Mouse (Mus musculus) forebrain, postnatal 0 days (tissue): ENCODE results near the gene Stx5a. TPM values are rescaled to one million over a fixed set of nuclear protein-coding genes. Genes with fewer than 3 reads are reported as not detected.
A peak's percentile ranks its signal among the peaks of the same experiment; 100 is the strongest.

Source experiments
- ATAC-seq: fragments of 200-750 bp; cut with Nextera tagmentation; 2 replicates; pipeline ENCODE4 v1.8.0; 2017; ENCODE audit warnings: mild to moderate bottlenecking, moderate library complexity
- DNase-seq: peaks from one replicate; pipeline ENCODE4 v3.0.0-alpha.2; 2015
- H3K27ac ChIP-seq: fragments of 300-500 bp; sonication (generic); 2 replicates; pipeline ENCODE4 v1.5.1; 2014; ENCODE audit warnings: low read depth, mild to moderate bottlenecking, antibody characterized with exemption, low read length, moderate library complexity, mixed read lengths
- H3K27me3 ChIP-seq: fragments of 300-500 bp; sonication (generic); 2 replicates; pipeline ENCODE4 v1.6.1; 2014; ENCODE audit warnings: mild to moderate bottlenecking, low read length, mixed read lengths; ENCODE audit not compliant: insufficient read depth
- H3K36me3 ChIP-seq: fragments of 300-500 bp; sonication (generic); 2 replicates; pipeline ENCODE4 v1.6.1; 2014; ENCODE audit warnings: mild to moderate bottlenecking, moderate library complexity; ENCODE audit not compliant: insufficient read depth
- H3K4me1 ChIP-seq: fragments of 300-500 bp; sonication (generic); 2 replicates; pipeline ENCODE4 v1.6.1; 2014; ENCODE audit warnings: antibody characterized with exemption; ENCODE audit not compliant: insufficient read depth
- H3K4me2 ChIP-seq: fragments of 300-500 bp; sonication (generic); 2 replicates; pipeline ENCODE4 v1.6.1; 2014; ENCODE audit warnings: low read depth, mild to moderate bottlenecking, moderate library complexity
- H3K4me3 ChIP-seq: fragments of 300-500 bp; sonication (generic); 2 replicates; pipeline ENCODE4 v1.5.1; 2014; ENCODE audit warnings: low read depth, low read length, mixed read lengths
- H3K9ac ChIP-seq: fragments of 300-500 bp; sonication (generic); 2 replicates; pipeline ENCODE4 v1.6.1; 2014; ENCODE audit warnings: mild to moderate bottlenecking
- H3K9me3 ChIP-seq: fragments of 300-500 bp; sonication (generic); 2 replicates; pipeline ENCODE4 v1.6.1; 2016; ENCODE audit warnings: low read length
- CTCF ChIP-seq: sonication (generic); IDR thresholded peaks from 2 replicates; pipeline ENCODE4 v1.5.1; 2016; ENCODE audit warnings: antibody characterized with exemption, control low read depth, low read depth
- WGBS: fragments of 180-500 bp; shearing (Covaris S2); extraction: QIAGEN DNeasy Blood & Tissue Kit; methylation state at CpG from one replicate; pipeline ENCODE4 v1.1.7; 2014; 5-methylcytosine and 5-hydroxymethylcytosine counted together
- polyA plus RNA-seq: library from polyadenylated mRNA; unstranded; fragments of >200 nt; fragmentation: Nextera tagmentation; extraction: Ambion mirVana; gene quantifications from 2 replicates; pipeline ENCODE4 v1.2.1, GENCODE M21; 2015
- total RNA-seq: library from RNA; depleted of rRNA; stranded (reverse); fragments of >200 nt; gene quantifications from 2 replicates; pipeline ENCODE4 v1.2.3, GENCODE M21; 2014

Gene Stx5a
- total and polyA plus RNA-seq, 2 experiments from 2014 or later, result 97.6 to 140 TPM

GRCm38 (mm10) chr19:8774951-8775421 is 33.8 kb downstream of the Stx5a start:
- Histone ChIP-seq H3K4me3 (peak overlapping the region; percentile 58), H3K27ac (peak overlapping the region; percentile 93), H3K4me2 (peak overlapping the region; percentile 90), H3K27me3 (no peaks in the 10 kb centered on the region), H3K9me3 (no peaks in the 10 kb centered on the region), H3K4me1 (peaks cover 21% of the 10 kb centered on the region), H3K36me3 (peaks cover 22% of the 10 kb centered on the region), H3K9ac (peak overlapping the region; percentile 86)
- DNase-seq, result peak; percentile 22
- no peak for TF ChIP-seq CTCF
- ATAC-seq, result no peak
- 5% methylated on average over 20 of the region's 20 CpGs for WGBS

DNA sequence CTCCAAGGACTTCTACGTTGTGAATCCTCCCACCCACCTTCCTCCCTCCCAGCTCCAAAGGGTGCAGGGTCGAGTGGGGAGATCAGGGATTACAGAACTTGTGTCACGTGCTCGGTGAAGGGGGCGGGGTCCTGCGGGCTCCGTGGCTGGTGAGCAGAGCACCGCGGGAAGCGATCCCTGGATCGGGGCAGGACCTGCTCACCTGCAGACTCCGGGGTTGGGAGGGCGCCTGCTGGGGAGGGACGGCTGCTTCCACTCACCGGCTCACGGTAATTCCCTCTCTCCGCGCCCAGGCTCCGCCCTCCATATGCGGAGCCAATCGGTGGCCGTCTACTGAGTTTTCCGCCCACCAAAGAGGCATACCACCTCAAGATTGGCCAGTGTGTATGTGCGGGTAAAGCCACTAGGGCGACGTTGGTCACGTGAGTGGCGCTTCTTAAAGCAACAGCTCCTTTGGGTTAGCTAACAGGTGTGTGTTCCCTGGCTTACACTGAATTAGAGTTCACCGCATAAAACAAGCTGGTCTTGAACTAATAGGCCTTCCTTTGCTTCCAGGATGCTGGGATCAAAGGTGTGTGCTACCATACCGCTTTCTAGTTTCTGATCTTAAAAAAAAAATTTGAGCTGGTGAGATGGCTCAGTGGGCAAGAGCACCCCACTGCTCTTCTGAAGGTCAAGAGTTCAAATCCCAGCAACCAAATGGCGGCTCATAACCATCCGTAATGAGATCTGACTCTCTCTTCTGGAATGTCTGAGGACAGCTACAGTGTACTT is 45.0 kb downstream of the Stx5a start, which contains the start of gene Taf6l:
TSS of gene Taf6l (minus strand) at position 410 of the 774 bp plus-strand sequence.
- H3K9me3 ChIP-seq, result no peaks in the 10 kb centered on the region
- under 1% methylated on average over 32 of the region's 32 CpGs for WGBS
- peak; percentile 99 for ATAC-seq

DNA sequence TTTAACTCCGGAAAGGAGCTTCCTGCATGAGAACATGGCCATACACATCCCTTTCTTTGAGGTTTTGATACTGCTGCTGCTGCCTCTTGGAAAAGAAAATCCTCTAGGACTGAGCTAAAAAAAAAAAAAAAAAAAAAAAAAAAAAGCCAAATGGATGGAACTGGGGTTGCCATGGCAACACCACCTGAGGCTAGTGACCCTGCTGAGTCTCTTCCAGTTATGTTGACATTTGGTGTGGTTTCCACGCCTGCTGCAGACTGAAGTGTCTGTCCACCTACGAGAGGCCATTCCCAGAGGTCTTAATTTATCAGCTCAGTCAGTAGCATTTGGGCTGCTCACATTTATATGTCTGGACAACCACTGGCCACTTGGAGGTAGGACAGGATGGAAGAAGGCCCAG is 47.3 kb downstream of the Stx5a start:
- Histone ChIP-seq H3K4me1 (0 out of 2 replicates have a peak, but pooled peaks cover 4% of the 10 kb centered on the region), H3K27ac (peak overlapping the region; percentile 57), H3K9me3 (no peaks in the 10 kb centered on the region), H3K36me3 (peaks cover 10% of the 10 kb centered on the region), H3K27me3 (no peaks in the 10 kb centered on the region), H3K9ac (no peak overlapping the region), H3K4me2 (no peak overlapping the region), H3K4me3 (no peak overlapping the region)
- TF ChIP-seq CTCF, result no peak
- DNase-seq (peak; percentile 11), ATAC-seq (no peak)
- 18% methylated on average over 3 of the region's 3 CpGs for WGBS

More for the DNA sequence above, 45.0 kb downstream of the Stx5a start, which contains the start of gene Taf6l:
- no peaks in the 10 kb centered on the region for H3K27me3 ChIP-seq
- peak within 1 kb of the TSS; percentile 62 for H3K27ac ChIP-seq
- peak; percentile 59 for TF ChIP-seq CTCF
- peak within 1 kb of the TSS; percentile 54 for H3K4me3 ChIP-seq
- H3K9ac ChIP-seq, result peak within 1 kb of the TSS; percentile 53
- peak within 1 kb of the TSS; percentile 68 for H3K4me2 ChIP-seq
- peaks cover 23% of the 10 kb centered on the region for H3K36me3 ChIP-seq
- peak; percentile 95 for DNase-seq
- H3K4me1 ChIP-seq, result 0 out of 2 replicates have a peak, but pooled peaks cover 4% of the 10 kb centered on the region

DNA sequence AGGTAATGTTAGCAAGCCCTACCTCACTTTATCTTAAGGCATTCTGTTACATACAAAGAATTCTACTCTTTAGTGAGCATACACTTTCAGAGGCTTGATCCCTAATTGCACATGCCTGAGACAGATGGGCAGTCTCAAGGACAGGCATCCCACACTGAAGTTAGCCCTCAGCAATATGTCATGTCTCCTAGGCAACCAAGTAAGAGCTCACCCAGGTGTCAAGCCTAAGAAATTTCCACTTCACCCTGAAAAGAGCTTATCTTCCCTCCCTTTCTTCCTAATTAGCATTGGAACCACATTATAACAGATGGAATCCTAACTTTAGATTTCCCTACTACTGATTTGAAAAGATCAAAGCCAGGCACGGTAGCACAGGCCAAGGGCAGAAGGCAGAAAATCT is 48.0 kb downstream of the Stx5a start:
- WGBS, result 42% methylated on average over 1 of the region's 1 CpGs
- no peaks in the 10 kb centered on the region for H3K9me3 ChIP-seq
- H3K36me3 ChIP-seq, result peaks cover 14% of the 10 kb centered on the region
- no peak overlapping the region; the same call in 1 of the 2 replicates for H3K9ac ChIP-seq
- 0 out of 2 replicates have a peak, but pooled peaks cover 4% of the 10 kb centered on the region for H3K4me1 ChIP-seq
- peak overlapping the region; percentile 57 for H3K27ac ChIP-seq
- H3K4me3 ChIP-seq, result no peak overlapping the region
- H3K4me2 ChIP-seq, result no peak overlapping the region
- DNase-seq (peak; percentile 30), ATAC-seq (peak; percentile 12)
- TF ChIP-seq CTCF, result no peak
- H3K27me3 ChIP-seq, result no peaks in the 10 kb centered on the region

DNA sequence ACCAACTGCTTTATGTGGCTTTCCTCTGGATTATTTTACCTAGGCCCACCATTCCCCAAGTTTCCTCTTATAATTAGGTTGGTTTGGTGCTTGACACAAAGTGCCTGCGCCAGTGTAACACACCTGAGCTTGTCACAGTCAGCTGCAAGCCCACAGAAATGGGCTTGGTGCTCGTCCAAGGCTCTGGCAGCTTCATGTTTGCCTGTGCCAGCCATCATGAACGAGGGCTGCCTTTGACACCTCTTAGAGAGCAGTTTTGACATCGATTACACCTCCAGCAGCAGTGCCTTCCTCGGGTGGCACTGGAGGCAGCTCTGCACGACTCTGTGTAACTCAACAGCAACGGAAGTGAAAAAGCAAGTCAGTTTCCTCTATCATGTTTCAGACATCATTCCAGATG is 49.0 kb downstream of the Stx5a start:
- H3K9ac ChIP-seq, result no peak overlapping the region
- no peak overlapping the region for H3K4me2 ChIP-seq
- DNase-seq (no peak), ATAC-seq (no peak)
- no peaks in the 10 kb centered on the region for H3K9me3 ChIP-seq
- WGBS, result 76% methylated on average over 7 of the region's 7 CpGs
- no peaks in the 10 kb centered on the region for H3K27me3 ChIP-seq
- 0 out of 2 replicates have a peak, but pooled peaks cover 4% of the 10 kb centered on the region for H3K4me1 ChIP-seq
- H3K27ac ChIP-seq, result peak overlapping the region; percentile 62
- no peak overlapping the region for H3K4me3 ChIP-seq
- peaks cover 21% of the 10 kb centered on the region for H3K36me3 ChIP-seq
- TF ChIP-seq CTCF, result no peak

DNA sequence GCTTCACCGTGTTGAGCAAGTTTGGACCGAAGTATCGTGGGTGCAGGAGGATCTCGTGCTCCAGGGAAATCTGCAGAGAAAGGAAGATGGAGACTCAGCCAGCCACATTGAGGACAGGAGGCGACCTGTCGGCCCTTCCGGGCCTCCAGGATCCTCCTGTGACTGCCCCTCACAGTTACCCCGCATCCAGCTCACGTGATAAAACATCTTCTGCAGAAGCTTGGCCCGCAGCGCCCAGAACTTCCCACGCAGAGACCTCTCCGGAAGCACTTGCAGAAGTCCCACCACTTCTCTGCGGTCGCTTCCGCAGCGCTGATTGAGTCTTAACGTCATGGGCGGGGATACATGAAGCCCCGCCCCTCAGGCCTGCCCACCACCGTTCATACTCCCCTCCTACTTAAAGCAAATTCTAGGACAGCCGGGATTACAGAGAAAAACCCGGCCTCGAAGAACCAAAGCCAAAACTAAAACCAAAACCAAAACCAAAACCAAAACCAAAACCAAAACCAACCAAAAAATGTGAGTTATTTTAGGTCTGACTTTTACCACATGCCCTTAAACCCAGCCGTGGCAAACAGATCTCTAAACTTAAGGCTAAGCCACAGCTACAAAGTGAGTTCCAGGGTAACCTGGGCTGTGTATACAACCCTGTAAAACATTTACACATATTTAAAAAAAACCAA is 57.2 kb downstream of the Stx5a start, which contains the start of gene Polr2g:
TSS of gene Polr2g (minus strand) at position 314 of the 683 bp plus-strand sequence.
- H3K4me3 ChIP-seq, result peak within 1 kb of the TSS; percentile 55
- no peaks in the 10 kb centered on the region for H3K27me3 ChIP-seq
- DNase-seq (peak; percentile 92), ATAC-seq (peak; percentile 65)
- peak within 1 kb of the TSS; percentile 76 for H3K27ac ChIP-seq
- peaks cover 7% of the 10 kb centered on the region for H3K4me1 ChIP-seq
- WGBS, result 2% methylated on average over 25 of the region's 25 CpGs
- peaks cover 21% of the 10 kb centered on the region for H3K36me3 ChIP-seq
- peak within 1 kb of the TSS; percentile 72 for H3K4me2 ChIP-seq
- H3K9me3 ChIP-seq, result no peaks in the 10 kb centered on the region
- H3K9ac ChIP-seq, result peak within 1 kb of the TSS; percentile 71
- no peak for TF ChIP-seq CTCF
